Mouse (Mus musculus) kidney, adult 2 months (tissue): ENCODE data around the gene Cdca7. TPM values are rescaled to one million over a fixed set of nuclear protein-coding genes. Genes with fewer than 3 reads are reported as not detected.

Experiments used
- DNase-seq: peaks from one replicate; pipeline ENCODE4 v3.0.0; 2021
- H3K27ac ChIP-seq: fragments of 200-500 bp; 2 replicates; pipeline ENCODE4 v1.5.1; 2012; ENCODE audit warnings: low read depth, low read length, control low read depth, inconsistent platforms; ENCODE audit not compliant: insufficient read depth
- H3K27me3 ChIP-seq: fragments of 200-500 bp; replicated peaks from 2 replicates; pipeline ENCODE4 v1.6.1; 2012; ENCODE audit warnings: mild to moderate bottlenecking, moderate library complexity, low read length, inconsistent platforms; ENCODE audit not compliant: control insufficient read depth, insufficient read depth
- H3K36me3 ChIP-seq: fragments of 200-500 bp; 2 replicates; pipeline ENCODE4 v1.6.1; 2012; ENCODE audit warnings: mild to moderate bottlenecking, moderate library complexity, low read length, inconsistent platforms; ENCODE audit not compliant: control insufficient read depth, insufficient read depth
- H3K4me1 ChIP-seq: fragments of 200-500 bp; 2 replicates; pipeline ENCODE4 v1.6.1; 2011; ENCODE audit warnings: low read length; ENCODE audit not compliant: control insufficient read depth, insufficient read depth
- H3K4me3 ChIP-seq: fragments of 200-500 bp; 2 replicates; pipeline ENCODE4 v1.5.1; 2011; ENCODE audit warnings: mild to moderate bottlenecking, low read depth, low read length, control low read depth; ENCODE audit not compliant: insufficient read depth
- CTCF ChIP-seq: fragments of 200-500 bp; conservative IDR thresholded peaks from 2 replicates; pipeline ENCODE4 v1.5.1; 2011; ENCODE audit warnings: low read depth, mild to moderate bottlenecking, control low read depth, low read length, moderate library complexity, mixed read lengths; ENCODE audit not compliant: insufficient read depth, insufficient read length
- POLR2A ChIP-seq: fragments of 200-500 bp; IDR thresholded peaks from one replicate; pipeline ENCODE4 v1.6.1; 2011; ENCODE audit warnings: low read depth, low read length, control low read depth
- WGBS: fragments of 180-500 bp; shearing (Covaris S2); methylation state at CpG from one replicate; pipeline ENCODE4 v1.1.7; 2018; 5-methylcytosine and 5-hydroxymethylcytosine counted together
- polyA plus RNA-seq: library from polyadenylated mRNA; depleted of rRNA; stranded (reverse); fragments of >200 nt; gene quantifications from 2 replicates; pipeline ENCODE4 v1.2.3, GENCODE M21; 2012

The Cdca7 gene
- polyA plus RNA-seq, 1 experiment, result 1.4 TPM

DNA sequence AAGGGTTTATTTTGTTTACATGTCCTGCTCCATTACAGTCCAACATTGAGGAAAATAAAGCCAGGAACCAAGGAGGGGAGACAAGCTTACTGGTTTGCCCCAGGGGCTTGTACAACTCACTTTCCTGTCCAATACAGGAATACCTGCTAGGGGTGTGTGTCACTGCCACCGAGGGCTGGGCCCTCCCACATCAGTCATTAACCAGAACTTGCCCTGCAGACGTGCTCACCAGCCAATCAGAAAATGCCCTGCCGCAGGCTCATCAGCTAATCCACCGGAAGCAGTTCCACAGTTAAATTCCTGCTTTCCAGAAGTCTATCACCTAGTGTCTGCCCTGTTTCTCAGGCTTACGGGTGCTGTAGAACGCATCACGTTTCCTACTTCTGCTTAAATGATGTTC is 15.7 kb downstream of the Cdca7 start:
- no peaks in the 10 kb centered on the region for H3K4me1 ChIP-seq
- no peaks in the 10 kb centered on the region for H3K27me3 ChIP-seq
- TF ChIP-seq CTCF, result no peak
- TF ChIP-seq POLR2A, result no peak
- H3K4me3 ChIP-seq, result no peak overlapping the region
- no peaks in the 10 kb centered on the region for H3K36me3 ChIP-seq
- no peak overlapping the region for H3K27ac ChIP-seq
- DNase-seq, result peak; percentile 8
- WGBS, result 44% methylated on average over 7 of the region's 7 CpGs

DNA sequence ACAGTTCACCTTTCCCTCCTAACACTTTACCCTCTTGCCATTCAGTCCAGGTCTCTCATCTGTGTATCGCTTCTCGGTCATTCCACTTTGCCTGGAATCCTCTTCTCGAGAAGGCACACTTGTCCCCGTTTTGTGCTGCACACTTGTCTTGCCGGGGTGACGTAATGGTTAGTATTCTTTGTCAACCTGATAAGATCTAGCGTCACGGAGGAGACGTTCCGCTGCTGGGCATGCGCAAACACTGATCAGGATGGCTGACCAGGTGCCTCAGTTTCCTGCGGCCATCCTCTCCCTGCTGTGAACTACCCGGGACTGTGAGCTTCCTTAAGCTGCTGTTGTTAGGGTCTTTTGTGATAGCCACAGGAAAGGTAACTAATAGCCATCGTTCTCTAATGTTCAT is 17.1 kb downstream of the Cdca7 start:
- no peak for DNase-seq
- no peaks in the 10 kb centered on the region for H3K36me3 ChIP-seq
- WGBS, result 43% methylated on average over 14 of the region's 14 CpGs
- H3K27ac ChIP-seq, result no peak overlapping the region
- no peaks in the 10 kb centered on the region for H3K27me3 ChIP-seq
- TF ChIP-seq CTCF, result no peak
- no peak for TF ChIP-seq POLR2A
- H3K4me1 ChIP-seq, result no peaks in the 10 kb centered on the region
- no peak overlapping the region for H3K4me3 ChIP-seq

DNA sequence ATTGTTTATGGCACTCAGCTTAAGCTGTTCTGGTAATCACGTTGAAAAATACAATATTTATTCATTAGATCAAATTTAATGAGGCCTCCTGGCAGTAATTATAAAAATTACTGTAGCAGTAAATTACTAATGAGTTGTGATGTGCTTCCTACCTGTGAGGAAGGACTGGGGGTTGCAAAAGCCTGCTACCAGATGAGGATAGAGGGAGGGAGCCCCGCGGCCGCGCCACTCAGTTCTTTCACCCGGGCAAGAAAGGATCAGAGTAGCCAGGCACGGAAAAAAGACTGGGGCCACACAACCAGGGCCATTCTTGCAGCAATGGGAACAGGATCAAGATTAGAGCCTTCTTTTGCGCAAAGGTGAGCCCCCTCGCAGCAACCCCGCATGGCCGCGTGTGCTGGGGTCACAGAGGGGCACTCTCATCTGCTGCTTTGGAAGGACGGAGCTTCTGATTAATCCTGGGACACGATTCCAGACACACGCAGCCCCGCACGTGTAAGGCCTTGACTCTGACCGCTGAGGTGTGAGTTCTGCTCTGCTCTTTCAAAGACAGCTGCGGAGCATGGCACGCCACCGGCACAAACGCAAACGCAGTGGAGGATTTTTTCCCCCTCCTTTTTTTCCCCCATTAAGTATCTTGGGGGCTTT is 23.2 kb downstream of the Cdca7 start:
- no peak overlapping the region for H3K4me3 ChIP-seq
- DNase-seq, result no peak
- no peaks in the 10 kb centered on the region for H3K4me1 ChIP-seq
- TF ChIP-seq POLR2A, result no peak
- no peak for TF ChIP-seq CTCF
- H3K27ac ChIP-seq, result no peak overlapping the region
- no peaks in the 10 kb centered on the region for H3K27me3 ChIP-seq
- WGBS, result 27% methylated on average over 23 of the region's 23 CpGs
- no peaks in the 10 kb centered on the region for H3K36me3 ChIP-seq

DNA sequence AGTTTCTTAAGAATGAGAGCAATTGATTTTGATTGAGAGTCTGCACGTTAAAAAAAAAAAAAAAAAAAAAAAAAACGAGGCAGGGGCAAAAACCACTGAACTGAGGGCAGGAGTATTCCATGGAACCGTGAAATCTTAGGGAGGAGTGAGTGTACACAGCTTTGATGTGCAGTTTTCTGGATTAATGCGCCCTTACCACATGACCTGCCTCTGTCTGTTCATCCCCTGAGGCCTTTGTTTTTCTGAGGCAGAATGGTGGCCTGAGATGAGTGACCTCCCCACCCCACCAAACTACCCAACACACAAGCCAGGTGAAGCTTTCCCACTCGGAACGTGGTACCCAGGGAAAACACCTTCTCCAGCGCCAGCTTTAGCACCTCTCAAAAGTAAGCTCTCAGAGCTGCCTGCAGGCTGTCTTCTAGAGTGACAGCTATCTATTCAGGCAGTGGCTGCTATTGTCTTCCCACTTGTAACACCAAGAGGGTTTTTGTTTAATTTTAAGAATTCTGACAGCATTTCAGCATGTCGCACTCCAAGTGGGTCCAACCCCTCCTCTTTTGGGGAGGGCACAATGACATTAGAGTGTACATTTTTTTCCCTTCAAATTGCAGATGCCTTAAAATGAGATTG is 23.9 kb downstream of the Cdca7 start:
- Histone ChIP-seq H3K27me3 (no peaks in the 10 kb centered on the region), H3K4me3 (no peak overlapping the region), H3K27ac (no peak overlapping the region), H3K4me1 (no peaks in the 10 kb centered on the region), H3K36me3 (no peaks in the 10 kb centered on the region)
- 42% methylated on average over 8 of the region's 8 CpGs for WGBS
- TF ChIP-seq CTCF (no peak), POLR2A (no peak)
- no peak for DNase-seq

DNA sequence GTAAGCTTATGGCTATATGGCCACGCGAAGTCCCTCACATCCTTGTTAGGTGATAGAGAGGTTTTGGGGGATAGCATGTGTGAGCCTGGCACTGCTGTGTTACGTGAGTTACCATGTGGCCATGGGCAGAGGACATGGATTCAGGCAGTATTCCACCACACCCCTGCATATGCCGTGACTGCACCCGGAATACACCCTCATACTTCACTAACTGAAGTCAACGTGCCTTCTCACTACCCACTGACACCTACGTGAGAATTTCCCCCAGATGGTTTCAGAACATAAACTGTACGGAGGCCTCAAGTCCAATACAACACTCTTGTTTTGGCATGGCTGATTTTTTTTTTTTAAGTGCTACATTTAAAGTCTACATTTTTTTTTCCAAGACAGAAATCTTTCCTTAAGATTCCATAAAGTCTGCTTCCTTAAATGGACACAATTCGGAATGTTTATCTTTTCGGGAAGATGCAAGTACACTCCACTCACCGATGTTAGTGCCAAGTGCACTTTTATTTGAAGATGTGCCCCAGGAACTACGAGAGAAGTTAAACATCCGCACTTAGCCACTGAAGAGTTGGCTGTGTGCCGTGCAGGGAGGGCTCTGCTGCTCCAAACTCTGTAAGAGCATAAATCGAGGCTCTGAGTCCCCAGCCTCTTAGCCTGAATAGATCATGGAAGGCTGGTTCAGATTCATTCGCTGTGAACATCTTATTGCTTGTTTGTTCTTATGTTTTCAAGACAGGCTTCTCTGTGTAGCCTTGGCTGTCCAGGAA is 26.3 kb downstream of the Cdca7 start:
- Histone ChIP-seq H3K27ac (no peak overlapping the region), H3K36me3 (no peaks in the 10 kb centered on the region), H3K4me3 (no peak overlapping the region), H3K4me1 (no peaks in the 10 kb centered on the region), H3K27me3 (no peaks in the 10 kb centered on the region)
- no peak for DNase-seq
- 81% methylated on average over 16 of the region's 16 CpGs for WGBS
- TF ChIP-seq CTCF, result no peak
- no peak for TF ChIP-seq POLR2A

DNA sequence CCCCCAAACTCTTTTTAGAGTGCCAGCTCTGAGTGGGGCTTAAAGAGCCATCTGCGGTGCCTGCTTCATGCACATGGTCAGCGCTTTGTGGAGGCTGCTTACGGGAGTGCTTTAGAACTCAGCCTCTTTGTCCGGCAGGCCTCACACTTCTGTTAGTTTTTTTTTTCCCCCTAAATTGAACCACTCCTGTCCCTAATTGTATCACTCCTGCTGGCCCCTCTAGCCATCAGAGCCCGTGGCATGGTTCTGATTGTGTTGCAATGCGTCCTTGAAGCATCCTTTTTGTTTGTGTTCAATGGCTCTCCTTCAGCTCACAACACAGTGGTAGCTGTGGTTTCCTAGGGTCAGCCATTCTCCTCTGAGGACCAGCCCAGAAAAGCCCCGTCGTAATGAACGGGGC is 27.7 kb downstream of the Cdca7 start:
- Histone ChIP-seq H3K4me3 (no peak overlapping the region), H3K27me3 (no peaks in the 10 kb centered on the region), H3K27ac (no peak overlapping the region), H3K36me3 (no peaks in the 10 kb centered on the region), H3K4me1 (no peaks in the 10 kb centered on the region)
- TF ChIP-seq POLR2A, result no peak
- TF ChIP-seq CTCF, result no peak
- WGBS, result 73% methylated on average over 9 of the region's 9 CpGs
- DNase-seq, result no peak
